Mouse (Mus musculus) limb, embryonic 12.5 days (tissue): ENCODE results near the gene Tspear. TPM values are rescaled to one million over a fixed set of nuclear protein-coding genes. Genes with fewer than 3 reads are reported as not detected.

Experiments
- ATAC-seq: fragments of 200-750 bp; cut with Nextera tagmentation; 2 replicates; pipeline ENCODE4 v1.8.0; 2017; ENCODE audit warnings: low read depth, moderate TSS enrichment; ENCODE audit not compliant: insufficient number of reproducible peaks, insufficient read depth, low FRiP score, low TSS enrichment
- H3K27ac ChIP-seq: fragments of 300-500 bp; sonication (generic); 2 replicates; pipeline ENCODE4 v1.5.1; 2016; ENCODE audit warnings: mild to moderate bottlenecking, moderate library complexity
- H3K27me3 ChIP-seq: fragments of 300-500 bp; sonication (generic); 2 replicates; pipeline ENCODE4 v1.6.1; 2016; ENCODE audit warnings: mild to moderate bottlenecking, moderate library complexity
- H3K36me3 ChIP-seq: fragments of 300-500 bp; sonication (generic); 2 replicates; pipeline ENCODE4 v1.6.1; 2016; ENCODE audit warnings: mild to moderate bottlenecking, moderate library complexity
- H3K4me1 ChIP-seq: fragments of 300-500 bp; sonication (generic); replicated peaks from 2 replicates; pipeline ENCODE4 v1.6.1; 2016
- H3K4me2 ChIP-seq: fragments of 300-500 bp; sonication (generic); 2 replicates; pipeline ENCODE4 v1.6.1; 2016; ENCODE audit warnings: mild to moderate bottlenecking, moderate library complexity
- H3K4me3 ChIP-seq: fragments of 300-500 bp; sonication (generic); replicated peaks from 2 replicates; pipeline ENCODE4 v1.5.1; 2016; ENCODE audit warnings: mild to moderate bottlenecking
- H3K9ac ChIP-seq: fragments of 300-500 bp; sonication (generic); replicated peaks from 2 replicates; pipeline ENCODE4 v1.6.1; 2016; ENCODE audit warnings: mild to moderate bottlenecking, moderate library complexity
- H3K9me3 ChIP-seq: fragments of 300-500 bp; sonication (generic); 2 replicates; pipeline ENCODE4 v1.6.1; 2016; ENCODE audit warnings: mild to moderate bottlenecking, moderate library complexity
- WGBS: fragments of 180-500 bp; shearing (Covaris S2); methylation state at CpG from one replicate; pipeline ENCODE4 v1.1.7; 2016; 5-methylcytosine and 5-hydroxymethylcytosine counted together
- microRNA counts: library from miRNA; unstranded; fragments of <30 nt; microRNA quantifications from one replicate; lab custom pipeline; 2017
- microRNA-seq: library from miRNA; unstranded; fragments of <30 nt; microRNA quantifications from one replicate; pipeline ENCODE4, GENCODE M21; 2017
- polyA plus RNA-seq: library from polyadenylated mRNA; unstranded; fragments of >200 nt; fragmentation: Nextera tagmentation; extraction: Ambion mirVana; gene quantifications from 2 replicates; pipeline ENCODE4 v1.2.1, GENCODE M21; 2016

The Tspear gene
- polyA plus RNA-seq, 1 experiment from 2014 or later = 0.50 TPM

DNA sequence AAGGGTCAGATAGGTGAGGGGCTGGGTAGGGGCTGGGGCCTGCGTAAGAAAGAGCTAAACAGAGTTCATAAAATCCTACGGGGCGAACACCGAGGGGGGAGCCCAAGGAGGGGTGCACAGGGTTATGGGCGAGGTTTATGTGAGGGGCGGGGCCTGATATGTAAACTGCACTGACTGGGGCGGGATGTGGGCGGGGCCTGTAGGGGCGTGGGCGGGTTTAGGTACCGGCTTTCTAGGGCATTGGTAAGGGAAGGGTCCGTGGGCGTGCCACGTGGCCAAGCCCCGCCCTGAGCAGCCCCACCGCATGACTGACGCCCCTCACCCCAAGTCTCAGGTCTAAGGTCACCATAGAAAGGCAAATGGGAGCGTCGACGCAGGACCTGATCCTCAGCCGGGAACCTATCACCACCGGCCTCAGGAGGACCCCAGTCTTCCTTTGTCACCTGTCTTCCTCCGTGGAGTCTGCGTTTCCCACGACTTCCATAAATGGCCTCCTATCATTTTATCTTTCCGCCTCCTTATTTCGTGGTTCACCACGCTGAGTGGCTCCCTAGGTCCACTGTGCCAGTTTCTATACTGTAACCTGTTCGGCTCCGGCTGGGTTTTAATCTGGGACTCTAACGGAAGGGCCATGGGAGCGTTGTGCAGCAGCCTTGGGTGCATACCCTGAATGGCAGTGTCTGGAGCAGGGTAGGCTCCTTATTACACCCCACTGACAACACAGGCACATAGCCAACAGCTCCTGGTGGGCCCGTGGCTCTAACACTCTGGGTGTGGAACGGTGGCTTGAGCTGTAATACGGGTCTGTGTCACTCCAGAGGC, 216.7 kb downstream of the Tspear start:
- 10% methylated on average over 34 of the region's 35 CpGs for WGBS
- H3K4me1 ChIP-seq = peaks cover 9% of the 10 kb centered on the region
- H3K4me2 ChIP-seq = peak overlapping the region; percentile 86
- peak overlapping the region; percentile 62 for H3K4me3 ChIP-seq
- H3K27me3 ChIP-seq = peaks cover 33% of the 10 kb centered on the region
- no peaks in the 10 kb centered on the region for H3K9me3 ChIP-seq
- H3K9ac ChIP-seq = peak overlapping the region; percentile 71; the same call in 1 of the 2 replicates
- no peaks in the 10 kb centered on the region for H3K36me3 ChIP-seq
- no peak overlapping the region for H3K27ac ChIP-seq
- peak; percentile 68 for ATAC-seq

DNA sequence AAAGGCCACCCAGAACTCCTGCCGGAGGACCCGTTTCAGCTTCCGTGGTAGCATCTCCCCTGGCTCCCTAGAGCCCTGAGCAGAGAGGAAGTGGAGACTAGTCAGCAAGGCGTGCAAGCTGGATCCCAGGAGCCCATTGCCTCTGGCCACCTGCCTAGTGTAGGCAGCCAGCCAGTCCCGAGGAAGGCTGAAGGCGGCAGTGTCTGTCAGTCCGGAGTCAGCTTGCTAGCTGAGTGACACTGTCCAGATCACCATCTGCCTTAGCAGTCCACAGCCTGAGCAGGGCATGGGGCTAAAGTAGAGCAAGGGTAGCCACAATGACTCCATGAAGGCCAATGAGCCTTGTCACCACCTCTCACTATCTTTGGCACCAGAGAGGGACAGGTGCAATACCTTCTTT, 226.2 kb downstream of the Tspear start:
- Histone ChIP-seq H3K9ac (no peak overlapping the region), H3K4me2 (no peak overlapping the region), H3K27me3 (no peaks in the 10 kb centered on the region; the same call in 1 of the 2 replicates)

DNA sequence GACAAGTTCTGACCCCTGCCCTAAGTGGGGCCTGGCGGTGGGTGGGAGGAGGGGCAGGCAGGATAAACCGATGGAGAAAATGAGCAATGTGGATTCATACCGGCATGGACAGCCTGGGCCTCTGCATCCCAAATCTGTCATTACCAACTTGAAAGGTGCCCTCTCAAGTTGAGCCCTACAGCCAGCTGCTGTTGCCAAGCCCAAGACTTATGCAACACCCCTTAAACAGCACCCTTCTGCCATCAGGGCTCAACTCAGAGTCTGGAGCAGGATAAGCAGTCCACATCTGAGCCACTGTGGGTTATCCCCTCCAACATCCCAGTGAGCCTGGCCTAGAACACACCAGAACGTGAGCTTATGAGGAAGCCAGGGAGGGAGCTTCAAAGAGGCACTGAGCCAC, 226.9 kb downstream of the Tspear start:
- H3K27ac ChIP-seq = no peak overlapping the region
- H3K4me3 ChIP-seq = no peak overlapping the region
- H3K9me3 ChIP-seq = no peaks in the 10 kb centered on the region
- WGBS = 69% methylated on average over 4 of the region's 4 CpGs
- no peaks in the 10 kb centered on the region; the same call in 1 of the 2 replicates for H3K27me3 ChIP-seq
- H3K9ac ChIP-seq = no peak overlapping the region
- no peaks in the 10 kb centered on the region for H3K36me3 ChIP-seq
- H3K4me2 ChIP-seq = no peak overlapping the region
- H3K4me1 ChIP-seq = no peaks in the 10 kb centered on the region
- no peak for ATAC-seq

More for the DNA sequence above, 226.2 kb downstream of the Tspear start:
- Histone ChIP-seq H3K4me3 (no peak overlapping the region), H3K27ac (no peak overlapping the region), H3K4me1 (no peaks in the 10 kb centered on the region), H3K9me3 (no peaks in the 10 kb centered on the region), H3K36me3 (no peaks in the 10 kb centered on the region)
- WGBS = 62% methylated on average over 7 of the region's 7 CpGs
- no peak for ATAC-seq

- ATAC-seq = no peak
- H3K36me3 ChIP-seq = no peaks in the 10 kb centered on the region
- H3K27ac ChIP-seq = no peak overlapping the region
- no peak overlapping the region for H3K4me3 ChIP-seq
- no peaks in the 10 kb centered on the region for H3K4me1 ChIP-seq
- no peaks in the 10 kb centered on the region for H3K27me3 ChIP-seq
- WGBS = 67% methylated on average over 8 of the region's 8 CpGs
- no peak overlapping the region for H3K4me2 ChIP-seq
- H3K9ac ChIP-seq = no peak overlapping the region
- H3K9me3 ChIP-seq = no peaks in the 10 kb centered on the region
Observed at GRCm38 (mm10) chr10:77916636-77917335, 230.4 kb downstream of the Tspear start.

GRCm38 (mm10) chr10:77921009-77921408, 234.6 kb downstream of the Tspear start:
- H3K4me3 ChIP-seq = no peak overlapping the region
- H3K9me3 ChIP-seq = no peaks in the 10 kb centered on the region
- no peak overlapping the region for H3K4me2 ChIP-seq
- no peak for ATAC-seq
- H3K4me1 ChIP-seq = peaks cover 5% of the 10 kb centered on the region; the same call in 1 of the 2 replicates
- H3K27ac ChIP-seq = no peak overlapping the region
- WGBS = 63% methylated on average over 5 of the region's 5 CpGs
- H3K27me3 ChIP-seq = 0 out of 2 replicates have a peak, but pooled peaks cover 4% of the 10 kb centered on the region
- no peaks in the 10 kb centered on the region for H3K36me3 ChIP-seq
- no peak overlapping the region for H3K9ac ChIP-seq

- Histone ChIP-seq H3K27me3 (0 out of 2 replicates have a peak, but pooled peaks cover 4% of the 10 kb centered on the region), H3K4me3 (no peak overlapping the region), H3K4me2 (no peak overlapping the region), H3K36me3 (no peaks in the 10 kb centered on the region), H3K9ac (no peak overlapping the region), H3K9me3 (no peaks in the 10 kb centered on the region), H3K27ac (no peak overlapping the region), H3K4me1 (peaks cover 5% of the 10 kb centered on the region; the same call in 1 of the 2 replicates)
- WGBS = 71% methylated on average over 4 of the region's 4 CpGs
- ATAC-seq = no peak
Observed at GRCm38 (mm10) chr10:77922681-77923080, 236.3 kb downstream of the Tspear start.

DNA sequence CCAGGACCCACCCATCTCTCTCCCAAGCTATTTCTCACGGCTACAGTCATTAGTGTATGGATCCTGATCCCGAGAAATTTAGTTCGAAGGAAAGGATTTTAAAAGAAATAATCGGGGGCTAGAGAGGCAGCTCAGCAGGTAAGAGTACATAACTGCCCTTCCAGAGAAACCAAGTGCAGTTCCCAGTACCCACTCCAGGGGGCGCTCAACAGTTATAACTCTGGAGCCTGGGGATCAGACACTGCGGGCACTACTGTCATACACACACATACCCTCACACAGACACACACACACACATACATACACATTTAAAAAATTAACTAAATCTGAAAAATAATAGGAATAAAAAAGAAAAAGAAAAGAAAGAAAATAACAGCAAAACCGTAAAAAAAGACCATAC, 239.8 kb downstream of the Tspear start:
- H3K4me3 ChIP-seq = no peak overlapping the region
- no peaks in the 10 kb centered on the region for H3K9me3 ChIP-seq
- no peak for ATAC-seq
- WGBS = 45% methylated on average over 7 of the region's 7 CpGs
- H3K36me3 ChIP-seq = no peaks in the 10 kb centered on the region
- H3K27me3 ChIP-seq = 0 out of 2 replicates have a peak, but pooled peaks cover 4% of the 10 kb centered on the region
- no peak overlapping the region for H3K9ac ChIP-seq
- no peak overlapping the region for H3K4me2 ChIP-seq
- peaks cover 5% of the 10 kb centered on the region; the same call in 1 of the 2 replicates for H3K4me1 ChIP-seq
- H3K27ac ChIP-seq = no peak overlapping the region

DNA sequence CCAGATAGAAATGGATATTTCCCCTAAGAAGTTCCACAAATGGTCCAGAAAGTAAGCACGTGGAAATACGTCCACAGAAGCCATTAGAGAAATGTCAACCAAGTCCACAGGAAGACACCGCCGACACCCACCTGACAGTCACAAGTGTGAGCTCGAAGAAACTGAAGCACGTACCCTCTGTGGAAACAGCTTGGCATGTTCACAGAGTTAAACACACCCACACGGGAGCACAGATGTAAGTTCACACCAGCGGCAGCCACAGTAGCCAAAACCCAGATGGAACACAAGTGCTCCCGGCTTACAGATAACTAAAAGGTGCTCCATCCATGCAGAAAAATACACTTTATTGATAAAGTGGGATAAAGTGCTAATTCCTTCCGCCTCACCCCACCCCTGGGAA, 241.0 kb downstream of the Tspear start:
- no peak for ATAC-seq
- Histone ChIP-seq H3K9me3 (no peaks in the 10 kb centered on the region), H3K4me3 (no peak overlapping the region), H3K27ac (no peak overlapping the region), H3K36me3 (no peaks in the 10 kb centered on the region), H3K4me2 (no peak overlapping the region), H3K4me1 (peaks cover 5% of the 10 kb centered on the region; the same call in 1 of the 2 replicates), H3K9ac (no peak overlapping the region), H3K27me3 (0 out of 2 replicates have a peak, but pooled peaks cover 4% of the 10 kb centered on the region)
- WGBS = 89% methylated on average over 10 of the region's 10 CpGs

MicroRNAs within 50 kb of the gene (microRNA counts, 519-probe panel; counts per million panel counts)
- not detected for microRNA mmu-miR-1930 (lab: Ali Mortazavi, UCI)

Small RNAs within 50 kb of the gene (microRNA-seq; reads per million reads assigned to microRNA genes)
- gene Mir1930 = 17.7 reads per million, percentile 31 among the genes with 10 or more reads in this experiment

Other genes starting within 250 kb of the Tspear start
- gene Fam207a, start 170.8 kb upstream of the Tspear start, polyA plus RNA-seq = 46.7 and 46.9 TPM in 2 replicates
- 0.98 and 1.0 TPM in 2 replicates for gene Itgb2, start 156.3 kb upstream of the Tspear start, polyA plus RNA-seq
- gene Pttg1ip, start 104.8 kb upstream of the Tspear start, polyA plus RNA-seq = 83.6 and 84.0 TPM in 2 replicates
- gene Sumo3, start 80.5 kb upstream of the Tspear start, polyA plus RNA-seq = 345 and 359 TPM in 2 replicates
- gene Gm49325, start 80.4 kb upstream of the Tspear start, polyA plus RNA-seq = 9.7 and 12.0 TPM in 2 replicates
- 75.4 and 79.3 TPM in 2 replicates for gene Ube2g2, start 64.3 kb upstream of the Tspear start, polyA plus RNA-seq
- gene Gm19402, start 4.2 kb downstream of the Tspear start, polyA plus RNA-seq = not detected in 2 replicates
- gene Gm9508, start 10.7 kb downstream of the Tspear start, polyA plus RNA-seq = not detected in 2 replicates
- gene Gm10272, start 20.1 kb downstream of the Tspear start, polyA plus RNA-seq = not detected in 2 replicates
- not detected in 2 replicates for gene Gm10024, start 24.9 kb downstream of the Tspear start, polyA plus RNA-seq
- gene Gm10142, start 29.2 kb downstream of the Tspear start, polyA plus RNA-seq = not detected in 2 replicates
- gene Krtap12-1, start 34.0 kb downstream of the Tspear start, polyA plus RNA-seq = not detected in 2 replicates
- not detected in 2 replicates for gene Gm10100, start 39.9 kb downstream of the Tspear start, polyA plus RNA-seq
- not detected in 2 replicates for gene Gm18596, start 56.1 kb downstream of the Tspear start, polyA plus RNA-seq
- gene Gm9736, start 64.8 kb downstream of the Tspear start, polyA plus RNA-seq = not detected in 2 replicates
- not detected in 2 replicates for gene Gm3233, start 73.1 kb downstream of the Tspear start, polyA plus RNA-seq
- not detected in 2 replicates for gene Gm3238, start 84.8 kb downstream of the Tspear start, polyA plus RNA-seq
- gene Gm7138, start 90.4 kb downstream of the Tspear start, polyA plus RNA-seq = not detected in 2 replicates
- gene Gm3250, start 96.0 kb downstream of the Tspear start, polyA plus RNA-seq = not detected in 2 replicates
- not detected in 2 replicates for gene Gm7137, start 101.6 kb downstream of the Tspear start, polyA plus RNA-seq
- gene Gm9639, start 108.5 kb downstream of the Tspear start, polyA plus RNA-seq = not detected in 2 replicates
- not detected in 2 replicates for gene Gm19668, start 112.6 kb downstream of the Tspear start, polyA plus RNA-seq
- gene Gm9507, start 125.3 kb downstream of the Tspear start, polyA plus RNA-seq = not detected in 2 replicates
- not detected in 2 replicates for gene Gm2696, start 128.1 kb downstream of the Tspear start, polyA plus RNA-seq
- not detected in 2 replicates for gene Krtap10-4, start 140.5 kb downstream of the Tspear start, polyA plus RNA-seq
- not detected in 2 replicates for gene Krtap10-10, start 149.4 kb downstream of the Tspear start, polyA plus RNA-seq
- not detected in 2 replicates for gene Gm36176, start 160.2 kb downstream of the Tspear start, polyA plus RNA-seq
- not detected in 2 replicates for gene Gm10318, start 166.3 kb downstream of the Tspear start, polyA plus RNA-seq
- gene Gm3285, start 175.4 kb downstream of the Tspear start, polyA plus RNA-seq = not detected in 2 replicates
- 3.1 and 3.4 TPM in 2 replicates for gene Lrrc3, start 216.0 kb downstream of the Tspear start, polyA plus RNA-seq